Mouse (Mus musculus) adrenal gland, adult (tissue): ENCODE measurements around the gene Tex14.
"Not testable (repeated sequence)": the region's sequence is repeated elsewhere in the genome, so short reads cannot be mapped to it uniquely, and the experiment has no call there.

Source experiments
- DNase-seq, 2 experiments: peaks; one replicate each; pipeline ENCODE4 v3.0.0; 2022 to 2023; ENCODE audit warnings: low spot score in 1 of 2; ENCODE audit not compliant: inconsistent age in 2 of 2

Gene Tex14

DNA sequence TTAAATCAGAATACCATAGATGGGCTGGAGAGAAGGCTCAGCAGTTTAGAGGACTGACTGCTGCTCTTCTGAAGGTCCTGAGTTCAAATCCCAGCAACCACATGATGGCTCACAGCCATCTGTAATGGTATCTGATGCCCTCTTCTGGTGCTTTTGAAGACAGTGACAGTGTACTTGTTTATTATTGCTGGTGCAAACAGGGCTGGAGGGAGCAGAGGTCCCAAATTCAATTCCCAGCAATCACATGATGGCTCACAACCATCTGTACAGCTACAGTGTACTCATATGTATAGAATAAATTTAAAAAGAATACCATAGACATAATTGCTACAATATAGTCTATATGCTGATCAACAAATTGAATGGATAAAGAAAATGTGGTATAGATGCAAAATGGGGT lies 42.6 kb downstream of the Tex14 start:
- peak in 1 of 2 experiments; percentile 42 for DNase-seq

DNA sequence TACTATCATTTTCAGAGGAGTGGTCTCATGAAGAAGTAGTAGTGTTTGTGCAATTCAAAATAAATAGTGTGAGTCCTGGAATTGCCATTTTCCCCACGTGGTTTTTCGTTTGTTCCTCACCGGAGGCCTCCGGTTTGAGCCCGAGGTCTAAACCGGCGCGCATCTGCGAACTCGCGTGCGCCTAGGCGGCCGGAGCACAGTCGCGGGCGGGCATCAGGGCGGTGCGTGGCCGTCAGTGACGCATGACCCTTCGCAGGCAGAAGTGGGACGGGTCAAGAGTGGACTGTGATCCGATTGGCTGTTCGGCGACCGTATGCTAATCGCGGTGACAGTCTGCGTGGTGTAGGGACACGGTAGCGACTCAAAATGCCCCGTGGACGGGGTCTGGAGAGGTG lies 43.2 kb downstream of the Tex14 start:
- DNase-seq: peak; percentile 98

DNA sequence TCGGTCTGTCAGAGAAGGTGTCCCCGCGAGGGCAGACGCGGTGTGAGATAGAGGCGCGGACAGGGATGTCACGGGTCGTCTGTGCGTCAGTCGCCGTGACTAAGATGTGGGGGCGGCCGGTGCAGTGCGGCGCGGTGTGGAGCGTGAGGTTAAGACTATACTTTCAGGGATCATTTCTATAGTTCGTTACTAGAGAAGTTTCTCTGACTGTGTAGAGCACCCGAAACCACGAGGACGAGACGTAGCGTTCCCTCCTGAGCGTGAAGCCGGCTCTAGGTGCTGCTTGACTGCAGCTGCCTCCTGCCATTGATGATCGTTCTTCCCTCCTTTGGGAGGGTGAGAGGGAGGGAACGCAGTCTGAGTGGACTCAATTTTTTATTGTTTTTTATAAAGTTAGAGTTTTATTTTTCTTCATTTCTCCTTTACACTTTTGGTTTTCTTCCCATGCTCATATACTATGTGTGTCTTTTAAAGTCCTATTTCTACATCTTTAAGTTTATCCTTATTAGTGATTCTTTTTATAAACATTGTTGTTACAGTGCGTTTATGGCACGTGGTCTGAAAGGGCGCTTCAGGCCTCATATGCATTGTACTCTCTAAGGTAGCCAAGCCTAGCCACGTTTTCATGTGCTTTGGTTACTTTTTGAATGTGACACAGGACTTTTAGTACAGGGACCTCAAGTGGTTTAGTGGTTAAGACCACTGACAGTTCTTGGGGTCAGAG lies 43.8 kb downstream of the Tex14 start:
- DNase-seq: peak; percentile 51 to 81

DNA sequence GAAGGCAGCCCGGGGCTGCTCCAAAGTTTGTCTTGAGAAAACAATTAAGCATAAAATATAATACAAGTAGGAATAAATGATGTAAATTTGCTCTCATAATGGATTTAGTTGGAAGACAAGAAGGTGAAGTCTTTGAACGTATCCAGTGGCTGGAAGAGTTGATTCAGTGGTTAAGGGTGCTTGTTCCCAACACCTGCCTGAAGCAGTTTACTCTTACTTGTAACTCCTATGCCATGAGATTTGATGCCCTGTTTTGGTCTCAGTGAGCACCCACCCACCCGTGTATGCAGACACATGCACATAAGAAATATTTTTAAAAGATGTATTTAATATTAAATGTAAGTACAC lies 44.3 kb downstream of the Tex14 start:
- no peak for DNase-seq

DNA sequence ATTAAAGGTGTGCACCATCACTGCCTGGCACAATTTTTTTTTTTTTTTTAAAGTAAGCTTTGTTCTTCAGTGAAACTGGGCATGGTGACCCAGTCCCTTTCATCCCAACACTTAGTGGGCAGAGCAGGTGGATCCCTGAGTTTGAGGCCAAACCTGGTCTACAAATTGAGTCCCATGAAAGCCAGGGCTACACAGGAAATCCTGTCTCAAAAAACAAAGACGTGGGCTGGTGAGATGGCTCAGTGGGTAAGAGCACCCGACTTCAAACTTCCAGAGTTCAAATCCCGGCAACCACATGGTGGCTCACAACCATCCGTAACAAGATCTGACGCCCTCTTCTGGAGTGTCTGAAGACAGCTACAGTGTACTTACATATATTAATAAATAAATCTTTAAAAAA lies 45.0 kb downstream of the Tex14 start:
- peak in 1 of 2 experiments; percentile 24 for DNase-seq

DNA sequence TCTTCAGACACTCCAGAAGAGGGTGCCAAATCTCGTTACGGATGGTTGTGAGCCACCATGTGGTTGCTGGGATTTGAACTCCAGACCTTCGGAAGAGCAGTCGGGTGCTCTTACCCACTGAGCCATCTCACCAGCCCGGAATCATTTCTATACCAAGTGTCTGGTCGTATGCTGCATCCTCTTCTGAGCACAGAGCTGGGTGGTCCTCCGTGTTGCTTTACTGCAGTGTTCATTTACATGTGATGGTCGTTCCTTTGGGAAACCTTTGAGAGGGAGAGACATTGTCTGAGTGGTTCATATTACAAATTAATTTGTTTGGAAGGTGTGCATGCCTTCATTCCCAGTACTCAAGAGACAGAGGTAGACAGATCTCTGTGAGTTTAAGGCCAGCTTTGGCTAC lies 47.9 kb downstream of the Tex14 start:
- not testable (repeated sequence) for DNase-seq

DNA sequence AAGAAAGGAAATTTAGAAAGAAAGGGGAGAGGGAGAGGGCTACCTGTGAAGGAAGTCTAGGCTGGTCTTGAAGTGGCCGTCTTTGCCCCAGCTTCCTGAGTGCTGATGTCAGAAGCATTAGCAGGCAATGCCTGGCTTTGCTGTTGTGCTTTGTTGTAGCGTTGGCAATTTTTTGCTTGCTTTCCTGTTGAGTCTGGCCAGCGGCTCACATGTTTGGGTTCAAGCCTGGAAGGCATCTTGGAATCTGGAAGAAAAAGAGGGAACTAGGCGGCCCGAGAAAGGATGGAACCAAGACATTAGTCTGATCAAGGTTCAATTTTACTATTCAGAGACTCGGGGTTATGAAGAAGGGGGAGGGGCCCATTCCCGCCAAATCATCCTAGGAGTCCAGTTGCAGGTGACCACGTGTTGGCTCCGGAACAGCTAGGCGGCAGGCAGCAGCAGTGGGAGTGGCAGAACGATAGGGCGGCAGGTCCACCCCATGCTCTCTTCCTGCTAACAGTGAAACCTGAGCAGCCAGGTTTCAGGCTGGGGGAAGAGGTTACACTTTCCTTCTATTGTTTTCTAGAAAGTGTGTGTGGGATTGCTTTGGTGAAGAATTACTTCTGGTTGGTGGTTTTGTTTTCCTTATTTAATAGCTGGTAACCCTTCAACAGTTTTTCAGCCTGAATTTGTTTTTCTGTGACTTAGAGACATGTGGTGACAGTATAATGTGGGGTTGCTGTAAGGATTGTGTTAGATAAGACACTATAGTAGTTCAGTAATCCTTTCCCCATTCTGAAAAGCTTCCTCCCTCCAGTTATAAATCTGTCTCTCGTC lies 48.6 kb downstream of the Tex14 start:
- DNase-seq: peak in 1 of 2 experiments; percentile 48

DNA sequence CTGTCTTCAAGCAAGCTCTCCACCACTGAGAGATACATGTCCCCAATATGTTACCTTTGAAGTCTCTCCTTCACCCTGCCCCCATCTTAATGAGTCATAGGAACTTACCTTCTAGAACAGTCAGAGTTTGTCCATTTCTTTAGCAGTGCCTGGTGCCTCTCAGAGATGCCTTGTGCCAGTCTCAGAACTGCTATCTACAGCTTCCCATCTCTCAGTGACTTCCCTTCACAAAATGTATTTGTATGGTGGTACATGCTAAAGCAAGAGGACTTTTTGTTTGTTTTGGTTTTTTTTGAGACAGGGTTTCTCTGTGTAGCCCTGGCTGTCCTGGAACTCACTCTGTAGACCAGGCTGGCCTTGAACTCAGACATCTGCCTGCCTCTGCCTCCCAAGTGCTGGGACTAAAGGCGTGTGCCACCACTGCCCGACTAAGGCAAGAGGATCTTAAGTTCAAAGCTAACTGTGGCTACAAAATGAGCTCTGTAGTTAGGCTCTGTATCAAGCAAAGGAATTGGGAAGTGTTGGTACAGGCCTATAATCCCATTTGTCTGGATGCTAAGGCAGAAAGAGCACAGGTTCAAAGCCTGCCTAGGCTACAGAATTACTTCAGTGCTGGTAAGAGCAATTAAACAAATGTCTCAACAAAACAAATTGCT lies 49.3 kb downstream of the Tex14 start:
- DNase-seq: peak in 1 of 2 experiments; percentile 48

DNA sequence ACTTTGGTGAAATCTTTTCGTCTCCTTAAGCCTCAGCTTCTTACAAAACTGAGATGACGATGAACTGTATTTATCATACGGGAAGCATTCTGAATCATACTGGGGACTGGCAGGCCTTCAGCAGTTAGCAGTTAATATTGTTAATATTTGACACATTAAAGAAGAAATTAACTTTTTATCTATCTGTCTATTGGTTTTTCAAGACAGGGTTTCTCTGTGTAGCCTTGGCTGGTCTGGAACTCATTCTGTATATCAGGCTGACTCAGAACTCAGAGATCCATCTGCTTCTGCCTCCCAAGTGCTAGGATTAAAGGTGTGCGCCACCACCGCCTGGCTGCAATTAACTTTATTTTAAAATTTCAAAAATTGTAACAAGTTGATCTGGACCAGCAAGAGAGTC lies 50.7 kb downstream of the Tex14 start:
- DNase-seq: no peak

DNA sequence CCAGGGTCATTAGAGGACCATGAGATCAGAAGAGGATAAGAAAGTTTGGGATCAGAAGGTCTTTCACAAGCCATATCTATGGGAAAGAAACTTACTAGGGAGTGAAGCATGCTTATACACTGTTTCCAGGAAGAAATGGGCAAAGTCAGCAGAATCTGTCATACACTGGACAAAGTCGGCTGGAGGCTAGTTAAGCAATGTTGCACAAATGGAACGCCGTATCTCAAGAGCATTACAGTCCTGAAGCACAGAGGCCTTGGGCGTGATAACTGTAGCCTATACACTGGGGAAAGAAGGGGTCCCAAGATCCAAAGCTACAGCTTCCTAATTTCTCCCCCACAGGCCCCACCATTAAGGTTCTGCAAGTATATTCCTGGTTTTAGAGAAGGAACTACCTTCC lies 51.1 kb downstream of the Tex14 start:
- no peak for DNase-seq

DNA sequence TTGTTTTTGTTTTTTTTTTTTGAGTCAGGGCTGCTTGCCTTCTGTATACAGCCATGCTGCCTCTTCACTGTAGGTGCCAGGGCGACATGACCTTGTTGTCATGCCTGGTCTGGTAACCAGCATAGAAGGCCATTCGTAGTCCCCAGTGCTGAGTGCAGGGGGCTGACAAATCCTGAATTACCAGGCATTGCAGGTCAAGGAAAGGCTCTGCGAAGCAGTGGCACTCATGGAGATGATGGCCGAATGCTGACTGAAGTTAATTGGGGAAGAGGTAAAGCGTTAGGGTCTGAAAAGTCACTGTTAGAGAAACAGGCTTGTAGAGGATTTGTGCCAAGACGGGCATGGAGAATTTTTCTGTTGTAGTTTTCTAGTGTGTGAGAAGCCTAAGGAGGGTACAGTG lies 55.7 kb downstream of the Tex14 start:
- DNase-seq: no peak

DNA sequence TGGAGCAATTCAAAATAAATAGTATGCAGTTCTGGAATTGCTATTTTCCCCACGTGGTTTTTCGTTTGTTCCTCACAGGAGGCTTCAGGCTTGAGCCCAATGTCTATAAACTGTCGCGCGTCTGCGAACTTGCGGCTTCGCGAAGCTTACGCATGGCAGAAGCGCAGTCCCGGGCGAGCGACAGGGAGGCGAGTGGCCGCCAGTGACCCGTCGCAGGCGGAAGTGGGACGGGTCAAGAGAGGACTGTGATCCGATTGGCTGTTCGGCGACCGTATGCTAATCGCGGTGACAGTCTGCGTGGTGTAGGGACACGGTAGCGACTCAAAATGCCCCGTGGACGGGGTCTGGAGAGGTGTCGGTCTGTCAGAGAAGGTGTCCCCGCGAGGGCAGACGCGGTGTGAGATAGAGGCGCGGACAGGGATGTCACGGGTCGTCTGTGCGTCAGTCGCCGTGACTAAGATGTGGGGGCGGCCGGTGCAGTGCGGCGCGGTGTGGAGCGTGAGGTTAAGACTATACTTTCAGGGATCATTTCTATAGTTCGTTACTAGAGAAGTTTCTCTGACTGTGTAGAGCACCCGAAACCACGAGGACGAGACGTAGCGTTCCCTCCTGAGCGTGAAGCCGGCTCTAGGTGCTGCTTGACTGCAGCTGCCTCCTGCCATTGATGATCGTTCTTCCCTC lies 57.1 kb downstream of the Tex14 start:
- peak; percentile 91 to 94 for DNase-seq

DNA sequence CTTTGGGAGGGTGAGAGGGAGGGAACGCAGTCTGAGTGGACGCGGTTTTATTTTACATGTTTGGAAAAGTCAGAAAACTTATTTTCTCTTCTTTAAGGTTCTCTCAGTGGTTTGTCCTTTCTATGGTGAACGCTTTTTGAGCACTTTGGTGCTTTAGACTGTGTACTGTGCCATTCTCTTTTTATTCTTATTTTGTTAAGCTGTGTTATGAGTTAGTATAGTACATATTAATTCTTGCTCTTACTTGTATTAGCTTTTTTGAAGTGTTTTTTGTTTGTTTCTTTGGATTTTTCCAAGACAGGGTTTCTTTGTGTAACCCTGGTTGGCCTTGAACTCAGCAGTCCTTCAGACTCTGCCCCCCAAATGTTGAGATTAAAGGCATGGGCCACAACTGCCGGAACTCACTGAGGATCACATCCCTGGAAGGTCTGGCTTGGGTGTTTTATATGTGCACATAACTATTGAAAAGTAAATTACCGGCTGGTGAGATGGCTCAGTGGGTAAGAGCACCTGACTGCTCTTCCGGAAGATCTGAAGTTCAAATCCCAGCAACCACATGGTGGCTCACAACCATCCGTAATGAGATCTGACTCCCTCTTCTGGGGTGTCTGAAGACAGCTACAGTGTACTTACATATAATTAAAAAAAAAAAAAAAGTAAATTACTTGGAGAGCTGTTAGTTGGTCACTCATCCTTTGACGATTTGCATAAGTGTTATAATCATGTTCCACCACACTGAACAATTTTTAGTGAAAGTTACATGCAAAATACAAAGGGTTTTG lies 57.8 kb downstream of the Tex14 start:
- peak; percentile 57 to 86 for DNase-seq

DNA sequence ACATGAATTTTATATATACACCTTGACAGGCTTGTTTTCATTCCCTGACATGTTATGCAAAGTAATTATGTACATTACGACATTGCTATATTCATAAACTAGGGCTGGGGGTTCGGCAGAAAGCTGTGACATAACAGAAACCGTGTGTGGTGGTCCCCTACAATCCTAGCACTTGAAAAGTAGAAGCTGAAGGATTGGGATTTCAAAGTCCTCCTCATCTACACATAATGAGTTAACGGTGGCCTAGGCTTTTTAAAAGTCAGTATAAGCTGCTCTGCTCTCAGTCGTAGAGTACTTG lies 58.3 kb downstream of the Tex14 start:
- DNase-seq: no peak

DNA sequence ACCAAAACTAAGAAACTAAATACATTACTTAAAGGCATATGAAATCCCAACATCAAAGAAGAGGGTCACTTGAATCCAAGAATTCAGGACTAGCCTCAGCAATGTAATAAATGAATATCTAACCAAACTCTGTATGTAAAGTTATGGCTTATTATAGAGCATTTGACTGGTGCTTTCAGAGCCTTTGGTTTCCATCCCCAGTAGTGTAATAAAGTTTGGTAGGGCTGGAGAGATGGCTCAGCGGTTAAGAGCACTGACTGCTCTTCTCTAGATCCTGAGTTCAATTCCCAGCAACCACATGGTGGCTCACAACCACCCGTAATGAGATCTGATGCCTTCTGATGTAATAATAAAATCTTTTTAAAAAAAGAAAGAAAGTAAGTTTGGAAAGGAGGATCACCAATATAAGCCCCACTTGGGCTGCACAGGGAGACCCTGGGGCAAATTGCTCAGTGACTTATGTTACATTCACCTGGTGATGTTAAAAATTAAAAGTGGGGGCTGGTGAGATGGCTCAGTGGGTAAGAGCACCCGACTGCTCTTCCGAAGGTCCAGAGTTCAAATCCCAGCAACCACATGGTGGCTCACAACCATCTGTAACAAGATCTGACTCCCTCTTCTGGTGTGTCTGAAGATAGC lies 59.0 kb downstream of the Tex14 start:
- DNase-seq: not testable (repeated sequence)

DNA sequence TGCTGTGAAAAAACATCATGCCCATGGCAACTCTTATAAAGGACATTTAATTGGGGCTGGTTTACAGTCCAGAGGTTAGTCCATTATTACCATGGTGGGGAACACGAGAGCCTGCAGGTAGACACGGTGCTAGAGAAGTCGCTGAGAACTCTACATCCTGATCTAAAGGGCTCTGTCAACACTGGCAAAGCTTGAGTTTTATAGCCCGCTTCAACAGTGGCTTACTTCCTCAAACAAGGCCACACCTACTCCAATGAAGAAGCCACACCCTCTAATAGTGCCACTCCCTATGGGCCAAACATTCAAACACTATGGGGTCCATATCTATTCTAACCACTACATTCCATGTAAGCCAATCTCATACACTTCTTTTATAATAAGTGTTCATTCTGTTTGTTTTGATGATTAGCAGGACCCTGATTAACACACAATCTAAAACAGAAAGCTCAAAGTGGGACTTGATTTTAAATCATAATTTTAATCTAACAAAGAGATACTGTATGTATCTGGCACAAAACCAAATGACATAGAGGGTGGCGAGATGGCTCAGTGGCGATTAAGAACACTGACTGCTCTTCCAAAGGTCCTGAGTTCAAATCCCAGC lies 61.2 kb downstream of the Tex14 start:
- DNase-seq: no peak

DNA sequence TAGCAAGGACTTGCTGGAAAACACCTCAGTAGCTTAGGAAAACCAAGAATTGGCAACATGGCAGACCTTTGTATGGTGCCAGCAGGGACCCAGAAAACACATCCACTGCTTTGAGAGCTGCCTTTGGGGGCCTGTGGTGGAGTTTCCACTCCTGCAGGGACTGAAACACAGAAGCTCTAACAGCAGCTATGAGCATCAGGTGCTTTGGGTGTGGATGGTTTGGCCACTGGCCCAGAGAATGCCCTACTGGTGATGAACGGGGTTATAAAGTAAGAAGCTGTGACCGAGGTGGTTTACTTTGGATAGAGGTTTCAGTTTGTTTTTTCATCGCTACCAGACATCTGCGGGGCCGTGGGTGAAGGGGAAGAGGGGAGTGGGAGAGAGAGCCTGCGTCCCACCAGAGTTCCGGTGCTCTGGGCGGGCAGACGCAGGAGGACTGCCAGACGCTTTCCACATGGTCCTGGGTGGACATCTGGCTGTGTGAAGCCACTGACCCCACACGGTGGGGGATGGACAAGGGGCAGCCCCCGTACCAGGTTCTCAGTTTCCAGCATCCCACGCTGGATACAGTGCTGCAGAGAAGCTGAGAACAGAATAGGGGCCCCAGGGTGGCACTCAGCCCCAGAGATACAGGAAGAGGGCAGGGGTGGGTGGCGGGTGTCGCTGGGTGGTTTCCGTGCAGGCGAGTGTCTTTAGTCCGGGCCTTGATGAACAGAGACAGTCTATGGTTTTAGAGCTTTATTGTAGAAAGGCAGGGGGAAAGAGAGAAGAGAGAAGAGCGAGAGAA lies 62.8 kb downstream of the Tex14 start:
- no peak for DNase-seq

DNA sequence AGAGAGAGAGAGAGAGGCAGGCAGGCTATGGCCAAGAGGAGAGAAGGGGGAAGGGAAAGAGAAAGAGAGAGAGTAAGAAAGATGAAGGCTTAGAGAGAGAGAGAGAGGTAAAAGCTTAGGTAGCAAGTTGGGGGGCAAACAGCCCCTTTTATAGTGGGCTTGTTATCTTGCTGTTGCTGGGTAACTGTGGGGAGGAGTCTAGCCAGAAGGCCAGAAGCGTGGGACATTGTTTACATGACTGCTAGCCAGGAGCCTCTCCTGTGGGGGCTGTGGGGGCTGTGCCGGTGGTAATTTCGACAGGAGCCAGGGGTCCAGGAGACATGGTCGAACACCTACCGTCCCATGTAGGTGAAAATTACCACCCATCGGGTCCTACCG lies 63.4 kb downstream of the Tex14 start:
- DNase-seq: no peak

DNA sequence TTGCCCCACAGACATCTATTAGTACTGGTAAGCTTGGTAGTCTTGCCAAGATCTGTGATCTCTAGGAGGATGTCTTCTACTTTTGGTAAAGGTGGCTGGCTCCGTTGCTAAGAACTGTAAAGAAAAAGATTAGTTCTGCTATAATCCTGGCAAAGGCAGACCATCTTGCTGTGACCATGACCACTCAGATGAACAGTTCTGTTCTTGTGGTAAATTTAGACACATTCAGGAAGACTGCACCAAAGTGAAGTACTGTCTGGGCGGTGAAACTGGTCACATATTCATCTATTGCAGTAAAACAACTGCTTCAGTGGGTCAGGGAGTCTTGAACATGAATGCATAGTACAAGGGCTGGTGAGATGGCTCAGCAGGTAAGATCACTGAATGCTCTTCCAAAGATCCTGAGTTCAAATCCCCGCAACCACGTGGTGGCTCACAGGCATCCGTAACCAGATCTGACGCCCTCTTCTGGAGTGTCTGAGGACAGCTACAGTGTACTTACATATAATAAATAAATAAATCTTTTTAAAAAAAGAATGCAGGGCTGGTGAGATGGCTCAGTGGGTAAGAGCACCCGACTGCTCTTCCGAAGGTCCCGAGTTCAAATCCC lies 63.9 kb downstream of the Tex14 start:
- no peak for DNase-seq
